Mouse (Mus musculus): ENCODE measurements around the gene Nox4.

Gene Nox4

DNA sequence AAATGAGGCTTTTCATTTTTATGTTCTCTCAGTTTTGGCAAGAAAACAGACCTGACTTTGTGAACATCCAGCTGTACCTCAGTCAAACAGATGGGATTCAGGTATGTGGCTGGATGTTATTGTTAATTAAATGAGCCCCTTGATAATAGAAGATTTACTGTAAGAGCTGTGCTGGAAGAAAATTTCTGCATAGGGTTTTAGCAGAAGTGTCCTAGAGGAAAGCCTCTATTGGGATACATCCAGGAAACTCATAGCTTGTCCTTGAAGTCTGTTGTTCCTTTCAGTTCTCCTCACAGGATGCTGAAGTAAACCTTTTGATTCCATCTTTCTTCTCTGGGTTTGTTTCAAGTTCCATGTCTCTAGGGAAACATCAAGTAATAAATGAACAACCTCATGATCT, 128.4 kb downstream of the Nox4 start:
- no peak for DNase-seq

GRCm38 (mm10) chr7:87374935-87375334, 129.0 kb downstream of the Nox4 start:
- DNase-seq = no peak

DNA sequence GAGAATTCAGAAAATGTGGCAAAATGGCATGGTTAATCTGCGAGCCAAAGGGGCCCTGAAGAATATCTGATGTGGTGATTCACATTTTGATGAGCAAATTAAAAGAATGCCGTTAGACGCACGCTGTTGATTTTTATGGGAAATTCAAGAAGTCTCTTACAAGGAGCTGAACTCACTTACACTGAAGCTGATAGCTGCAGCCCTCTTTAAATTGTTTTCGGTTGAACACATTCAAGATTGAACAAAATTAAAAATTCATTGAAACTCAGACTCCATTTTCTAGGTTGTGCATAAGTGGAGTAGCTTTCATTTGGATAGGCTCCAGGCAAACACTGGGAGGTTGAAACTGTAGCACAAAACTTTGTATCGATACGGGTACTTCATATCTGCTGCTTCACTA, 151.1 kb downstream of the Nox4 start:
- DNase-seq = no peak

- peak; percentile 33 for DNase-seq
These were observed 165.5 kb downstream of the Nox4 start for GRCm38 (mm10) chr7:87411373-87411772.

DNA sequence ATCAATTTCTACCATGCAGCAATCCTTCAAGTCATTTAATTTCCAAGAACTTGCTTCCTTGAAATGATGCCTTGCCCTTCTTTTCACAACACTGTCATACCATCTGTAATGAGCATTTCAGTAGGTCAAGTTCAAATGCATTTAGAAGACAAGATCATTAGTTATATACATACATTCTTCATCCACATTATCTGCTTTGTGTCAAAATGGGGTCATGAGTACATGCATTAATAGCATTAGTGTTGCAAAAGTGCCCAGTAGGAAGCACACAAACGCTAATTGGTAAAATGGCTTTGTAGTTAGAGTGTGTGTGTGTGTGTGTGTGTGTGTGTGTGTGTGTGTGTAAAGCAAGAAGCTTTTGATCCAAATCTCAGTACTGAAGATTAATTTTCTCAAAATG, 167.4 kb downstream of the Nox4 start:
- DNase-seq = no peak

Measured in kidney, postnatal 10 days (tissue).